Mouse (Mus musculus): ENCODE measurements at regions not wholly inside any gene's neighbourhood (a gene's known extent, or its start where the extent isn't known, plus 50 kb on each side); places are given as distances from the start of the nearest gene placed in this dataset.

GRCm38 (mm10) chr15:51511319-51511718, 2373.4 kb upstream of the Gm7489 start:
- 41% methylated on average over 5 of the region's 5 CpGs for WGBS
- DNase-seq = no peak
- no peak for TF ChIP-seq CTCF (conservative IDR thresholded peaks at IDR 0.05; ENCODE audit: insufficient read depth, insufficient read length, low read depth, low read length)
- TF ChIP-seq POLR2A (IDR thresholded peaks at IDR 0.05; ENCODE audit: low read depth, low read length) = no peak

GRCm38 (mm10) chr15:51536317-51536716, 2348.4 kb upstream of the Gm7489 start:
- H3K4me1 ChIP-seq (ENCODE audit: control insufficient read depth, insufficient read depth, low read length) = no peaks in the 10 kb centered on the region
- DNase-seq = no peak
- no peaks in the 10 kb centered on the region for H3K36me3 ChIP-seq (ENCODE audit: control insufficient read depth, insufficient read depth, low read length)
- WGBS = 48% methylated on average over 5 of the region's 5 CpGs
- no peak for TF ChIP-seq POLR2A (IDR thresholded peaks at IDR 0.05; ENCODE audit: low read depth, low read length)
- TF ChIP-seq CTCF (conservative IDR thresholded peaks at IDR 0.05; ENCODE audit: insufficient read depth, insufficient read length, low read depth, low read length) = no peak
- H3K27ac ChIP-seq (ENCODE audit: insufficient read depth, low read depth, low read length) = no peak overlapping the region
- H3K27me3 ChIP-seq (replicated peaks; ENCODE audit: control insufficient read depth, insufficient read depth, low read length) = no peaks in the 10 kb centered on the region; the same call in 1 of the 2 replicates
- no peak overlapping the region for H3K4me3 ChIP-seq (ENCODE audit: insufficient read depth, low read depth, low read length)

More at GRCm38 (mm10) chr15:51511319-51511718, 2373.4 kb upstream of the Gm7489 start:
- Histone ChIP-seq H3K4me3 (ENCODE audit: insufficient read depth, low read depth, low read length) (no peak overlapping the region), H3K27me3 (replicated peaks; ENCODE audit: control insufficient read depth, insufficient read depth, low read length) (no peaks in the 10 kb centered on the region; the same call in 1 of the 2 replicates), H3K27ac (ENCODE audit: insufficient read depth, low read depth, low read length) (no peak overlapping the region), H3K4me1 (ENCODE audit: control insufficient read depth, insufficient read depth, low read length) (no peaks in the 10 kb centered on the region), H3K36me3 (ENCODE audit: control insufficient read depth, insufficient read depth, low read length) (no peaks in the 10 kb centered on the region)

GRCm38 (mm10) chr15:51551216-51551775, 2333.4 kb upstream of the Gm7489 start:
- WGBS = 82% methylated on average over 4 of the region's 4 CpGs
- Histone ChIP-seq H3K4me1 (ENCODE audit: control insufficient read depth, insufficient read depth, low read length) (no peaks in the 10 kb centered on the region), H3K36me3 (ENCODE audit: control insufficient read depth, insufficient read depth, low read length) (no peaks in the 10 kb centered on the region), H3K4me3 (ENCODE audit: insufficient read depth, low read depth, low read length) (no peak overlapping the region), H3K27ac (ENCODE audit: insufficient read depth, low read depth, low read length) (no peak overlapping the region), H3K27me3 (replicated peaks; ENCODE audit: control insufficient read depth, insufficient read depth, low read length) (no peaks in the 10 kb centered on the region)
- no peak for DNase-seq
- TF ChIP-seq POLR2A (IDR thresholded peaks at IDR 0.05; ENCODE audit: low read depth, low read length) = no peak
- TF ChIP-seq CTCF (conservative IDR thresholded peaks at IDR 0.05; ENCODE audit: insufficient read depth, insufficient read length, low read depth, low read length) = no peak

GRCm38 (mm10) chr15:51558215-51558614, 2326.5 kb upstream of the Gm7489 start:
- H3K4me1 ChIP-seq (ENCODE audit: control insufficient read depth, insufficient read depth, low read length) = no peaks in the 10 kb centered on the region
- TF ChIP-seq POLR2A (IDR thresholded peaks at IDR 0.05; ENCODE audit: low read depth, low read length) (no peak), CTCF (conservative IDR thresholded peaks at IDR 0.05; ENCODE audit: insufficient read depth, insufficient read length, low read depth, low read length) (no peak)
- no peaks in the 10 kb centered on the region for H3K27me3 ChIP-seq (replicated peaks; ENCODE audit: control insufficient read depth, insufficient read depth, low read length)
- no peak overlapping the region for H3K4me3 ChIP-seq (ENCODE audit: insufficient read depth, low read depth, low read length)
- H3K36me3 ChIP-seq (ENCODE audit: control insufficient read depth, insufficient read depth, low read length) = no peaks in the 10 kb centered on the region
- DNase-seq = no peak
- no peak overlapping the region for H3K27ac ChIP-seq (ENCODE audit: insufficient read depth, low read depth, low read length)

- no peak overlapping the region for H3K4me3 ChIP-seq (ENCODE audit: insufficient read depth, low read depth, low read length)
- no peak for DNase-seq
- H3K27ac ChIP-seq (ENCODE audit: insufficient read depth, low read depth, low read length) = no peak overlapping the region
- H3K4me1 ChIP-seq (ENCODE audit: control insufficient read depth, insufficient read depth, low read length) = no peaks in the 10 kb centered on the region
- no peaks in the 10 kb centered on the region for H3K36me3 ChIP-seq (ENCODE audit: control insufficient read depth, insufficient read depth, low read length)
- TF ChIP-seq CTCF (conservative IDR thresholded peaks at IDR 0.05; ENCODE audit: insufficient read depth, insufficient read length, low read depth, low read length) (no peak), POLR2A (IDR thresholded peaks at IDR 0.05; ENCODE audit: low read depth, low read length) (no peak)
- H3K27me3 ChIP-seq (replicated peaks; ENCODE audit: control insufficient read depth, insufficient read depth, low read length) = no peaks in the 10 kb centered on the region
- 76% methylated on average over 3 of the region's 3 CpGs for WGBS
Measured at GRCm38 (mm10) chr15:51565543-51565942, 2319.2 kb upstream of the Gm7489 start.

- Histone ChIP-seq H3K4me3 (ENCODE audit: insufficient read depth, low read depth, low read length) (no peak overlapping the region), H3K27me3 (replicated peaks; ENCODE audit: control insufficient read depth, insufficient read depth, low read length) (no peaks in the 10 kb centered on the region), H3K27ac (ENCODE audit: insufficient read depth, low read depth, low read length) (no peak overlapping the region), H3K4me1 (ENCODE audit: control insufficient read depth, insufficient read depth, low read length) (no peaks in the 10 kb centered on the region), H3K36me3 (ENCODE audit: control insufficient read depth, insufficient read depth, low read length) (no peaks in the 10 kb centered on the region)
- no peak for TF ChIP-seq POLR2A (IDR thresholded peaks at IDR 0.05; ENCODE audit: low read depth, low read length)
- TF ChIP-seq CTCF (conservative IDR thresholded peaks at IDR 0.05; ENCODE audit: insufficient read depth, insufficient read length, low read depth, low read length) = no peak
- no peak for DNase-seq
- 98% methylated on average over 1 of the region's 1 CpGs for WGBS
Measured at GRCm38 (mm10) chr15:51570631-51571030, 2314.1 kb upstream of the Gm7489 start.

GRCm38 (mm10) chr15:51574538-51575105, 2310.1 kb upstream of the Gm7489 start:
- no peaks in the 10 kb centered on the region for H3K36me3 ChIP-seq (ENCODE audit: control insufficient read depth, insufficient read depth, low read length)
- no peak for TF ChIP-seq CTCF (conservative IDR thresholded peaks at IDR 0.05; ENCODE audit: insufficient read depth, insufficient read length, low read depth, low read length)
- H3K27me3 ChIP-seq (replicated peaks; ENCODE audit: control insufficient read depth, insufficient read depth, low read length) = no peaks in the 10 kb centered on the region
- no peak overlapping the region for H3K27ac ChIP-seq (ENCODE audit: insufficient read depth, low read depth, low read length)
- 68% methylated on average over 8 of the region's 8 CpGs for WGBS
- H3K4me3 ChIP-seq (ENCODE audit: insufficient read depth, low read depth, low read length) = no peak overlapping the region
- no peaks in the 10 kb centered on the region for H3K4me1 ChIP-seq (ENCODE audit: control insufficient read depth, insufficient read depth, low read length)
- no peak for DNase-seq
